Mouse (Mus musculus): ENCODE results near the gene Cybc1. TPM values are rescaled to one million over a fixed set of nuclear protein-coding genes. Genes with fewer than 3 reads are reported as not detected.

The Cybc1 gene
- 28.1 and 31.3 TPM in 2 replicates for polyA plus RNA-seq (2015; fragmentation: Nextera tagmentation; extraction: Ambion mirVana)

GRCm38 (mm10) chr11:121229018-121229439 is at the start of gene Cybc1:
Gene Cybc1 (minus strand): TSS chr11:121229322.

DNA sequence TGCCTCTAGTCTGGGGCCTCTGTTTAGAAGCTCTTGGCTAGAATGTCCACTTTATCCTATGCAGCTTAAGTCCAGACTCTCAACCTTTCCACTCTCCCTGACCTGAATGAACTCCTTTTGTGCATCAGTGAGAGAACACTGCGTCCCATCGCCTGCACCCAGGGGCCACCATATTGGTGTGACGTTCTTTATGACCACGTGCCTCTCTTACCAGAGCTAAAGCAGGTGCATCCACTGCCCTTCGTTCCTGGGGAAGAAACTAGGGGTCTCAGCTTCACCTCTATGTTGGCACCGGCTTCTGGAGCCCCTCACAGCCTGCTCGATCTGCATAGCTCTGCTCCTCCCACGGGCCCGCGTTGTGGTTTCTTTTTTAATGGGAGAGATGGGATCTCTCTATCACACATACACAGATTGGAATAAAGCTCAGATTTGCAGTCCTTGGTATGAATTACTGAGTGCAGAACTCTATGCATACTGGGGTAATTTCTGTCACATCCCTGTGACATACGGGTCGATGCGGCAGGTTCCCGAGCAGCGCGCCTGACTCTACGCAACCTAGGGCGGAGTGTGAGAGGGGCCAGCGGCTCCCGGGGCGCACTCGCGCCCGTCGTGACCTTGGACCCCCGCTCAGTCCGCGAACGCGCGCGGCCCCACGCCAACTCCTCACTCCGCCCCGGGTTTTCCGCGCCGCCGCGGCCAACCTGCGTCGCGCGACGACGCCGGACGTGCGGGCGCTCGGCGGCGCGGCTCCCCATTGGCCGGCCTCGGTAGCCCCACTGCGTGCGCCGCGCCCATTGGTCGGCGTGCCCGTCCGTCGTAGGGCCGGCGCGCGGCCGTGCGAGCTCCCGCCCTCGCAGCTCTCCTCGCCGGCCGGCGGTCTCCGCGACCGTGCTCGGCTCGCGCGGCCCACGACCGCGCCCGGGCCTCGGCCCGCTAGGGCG is 30.3 kb upstream of the Cybc1 start, which contains the start of gene Foxk2:
Gene Foxk2, plus strand, starts transcription at position 831 of the 941 bp plus-strand sequence.

DNA sequence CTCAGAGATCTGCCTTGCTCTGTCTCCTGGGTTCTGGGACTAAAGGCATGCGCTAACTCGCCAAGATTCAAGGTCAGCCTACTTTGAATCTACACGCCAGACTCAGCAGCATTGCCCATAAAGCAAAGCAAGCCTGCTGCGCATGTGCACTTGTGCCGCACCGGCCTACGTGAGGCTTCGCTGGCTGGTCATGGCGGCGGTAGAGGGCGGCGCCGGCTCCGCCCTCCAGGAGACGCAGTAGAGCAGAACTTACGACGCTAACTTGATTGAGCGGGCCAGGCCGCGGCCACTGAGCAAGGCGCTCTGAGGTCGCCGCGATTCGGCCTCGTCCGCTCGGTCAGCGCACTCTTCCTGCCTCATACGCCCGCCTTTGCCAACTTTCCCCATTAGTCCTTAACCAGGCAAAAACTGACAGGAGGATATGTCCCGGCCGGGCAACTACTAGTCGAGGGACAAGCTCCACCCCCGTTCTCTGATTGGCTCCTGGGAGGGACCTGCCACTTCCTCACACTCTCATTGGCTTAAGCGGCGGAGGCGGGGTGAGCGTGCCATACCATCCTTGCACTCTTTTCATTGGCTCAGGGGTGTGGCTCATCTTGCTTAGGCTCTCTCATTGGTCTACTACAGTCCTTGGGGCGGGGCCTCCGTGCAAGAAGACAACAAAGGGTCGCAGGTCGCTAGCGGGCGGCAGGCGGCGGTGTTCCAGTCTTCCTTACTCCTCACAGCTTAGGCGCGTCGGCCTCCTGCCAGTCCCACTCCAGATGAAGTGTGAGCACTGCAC is 7.6 kb upstream of the Cybc1 start, which contains the start of gene Narf:
Gene Narf, plus strand, starts transcription at position 690 of the 781 bp plus-strand sequence.

DNA sequence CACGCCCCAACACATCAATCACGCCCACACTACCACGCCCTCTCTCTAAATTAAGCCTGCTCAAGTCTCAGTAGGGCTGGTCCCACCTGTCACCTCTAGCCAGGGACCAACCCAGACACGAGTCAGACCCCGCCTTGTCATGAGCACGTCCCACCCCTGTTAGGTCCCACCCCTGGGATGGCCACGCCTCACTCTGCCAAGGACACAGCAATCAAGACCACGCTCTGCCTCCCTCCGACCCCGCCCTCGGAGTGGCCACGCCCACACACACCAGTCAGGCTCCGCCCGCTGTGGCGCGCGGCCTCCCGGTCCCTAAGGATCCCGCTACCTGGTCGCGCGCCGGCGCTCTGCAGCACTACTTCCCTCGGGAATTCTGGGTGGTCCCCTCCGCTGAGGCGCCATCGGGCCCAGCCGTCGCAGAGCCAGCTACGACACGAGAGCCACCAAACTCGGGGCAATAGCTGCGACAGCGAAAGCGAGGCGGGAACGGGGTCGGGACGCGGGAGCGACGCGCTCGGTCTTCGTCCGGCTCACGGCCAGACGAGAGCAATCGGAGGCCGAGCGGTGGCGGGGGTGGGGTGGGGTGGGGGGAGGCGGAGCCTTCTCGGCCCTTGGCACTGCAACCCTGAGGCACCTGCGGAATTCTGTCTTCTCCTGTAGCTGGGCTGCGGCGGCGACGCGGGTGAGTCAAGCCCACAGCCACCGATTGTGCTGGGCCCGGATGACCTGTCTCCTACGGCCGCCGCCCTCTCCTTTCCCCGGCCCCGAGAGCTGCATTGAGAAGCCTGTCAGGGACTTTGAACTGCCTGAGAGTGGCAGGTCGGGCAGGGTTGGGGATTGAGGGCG is 24.7 kb downstream of the Cybc1 start, which contains the start of the genes Hexdc and Ogfod3:
Gene Hexdc, plus strand, starts transcription at position 273 of the 846 bp plus-strand sequence.
Gene Ogfod3, minus strand, starts transcription at position 551 of the 846 bp plus-strand sequence.

Other genes with a start within 250 kb of the Cybc1 start
- 45.4 and 51.5 TPM in 2 replicates for gene Csnk1d, start 238.0 kb downstream of the Cybc1 start, polyA plus RNA-seq (2015; fragmentation: Nextera tagmentation; extraction: Ambion mirVana)
- 4.1 and 7.0 TPM in 2 replicates for gene Cd7, start 189.9 kb downstream of the Cybc1 start, polyA plus RNA-seq (2015; fragmentation: Nextera tagmentation; extraction: Ambion mirVana)
- 0.19 and 0.29 TPM in 2 replicates for gene Sectm1b, start 165.8 kb downstream of the Cybc1 start, polyA plus RNA-seq (2015; fragmentation: Nextera tagmentation; extraction: Ambion mirVana)
- gene Sectm1a, start 148.1 kb downstream of the Cybc1 start, polyA plus RNA-seq (2015; fragmentation: Nextera tagmentation; extraction: Ambion mirVana): 0.16 TPM in 1 of 2 replicates, not detected in the other
- gene Tex19.2, start 110.6 kb downstream of the Cybc1 start, polyA plus RNA-seq (2015; fragmentation: Nextera tagmentation; extraction: Ambion mirVana): 0.06 TPM in 1 of 2 replicates, not detected in the other
- gene Tex19.1, start 83.2 kb downstream of the Cybc1 start, polyA plus RNA-seq (2015; fragmentation: Nextera tagmentation; extraction: Ambion mirVana): not detected in 2 replicates
- not detected in 2 replicates for gene Uts2r, start 69.1 kb downstream of the Cybc1 start, polyA plus RNA-seq (2015; fragmentation: Nextera tagmentation; extraction: Ambion mirVana)
- gene Hexdc, start 24.9 kb downstream of the Cybc1 start, polyA plus RNA-seq (2015; fragmentation: Nextera tagmentation; extraction: Ambion mirVana): 3.8 TPM in 2 replicates
- gene Ogfod3, start 24.6 kb downstream of the Cybc1 start, polyA plus RNA-seq (2015; fragmentation: Nextera tagmentation; extraction: Ambion mirVana): 14.7 and 15.4 TPM in 2 replicates
- 56.7 and 66.8 TPM in 2 replicates for gene Narf, start 7.9 kb upstream of the Cybc1 start, polyA plus RNA-seq (2015; fragmentation: Nextera tagmentation; extraction: Ambion mirVana)
- gene Foxk2, start 30.7 kb upstream of the Cybc1 start, polyA plus RNA-seq (2015; fragmentation: Nextera tagmentation; extraction: Ambion mirVana): 4.7 and 5.0 TPM in 2 replicates
- 26.8 and 35.3 TPM in 2 replicates for gene Wdr45b, start 125.1 kb upstream of the Cybc1 start, polyA plus RNA-seq (2015; fragmentation: Nextera tagmentation; extraction: Ambion mirVana)
- 1.3 and 2.7 TPM in 2 replicates for gene Rab40b, start 158.9 kb upstream of the Cybc1 start, polyA plus RNA-seq (2015; fragmentation: Nextera tagmentation; extraction: Ambion mirVana)
- gene Fn3krp, start 192.1 kb upstream of the Cybc1 start, polyA plus RNA-seq (2015; fragmentation: Nextera tagmentation; extraction: Ambion mirVana): 29.8 and 35.5 TPM in 2 replicates
- 40.1 and 43.0 TPM in 2 replicates for gene Fn3k, start 205.6 kb upstream of the Cybc1 start, polyA plus RNA-seq (2015; fragmentation: Nextera tagmentation; extraction: Ambion mirVana)
- 25.2 and 26.2 TPM in 2 replicates for gene Tbcd, start 222.6 kb upstream of the Cybc1 start, polyA plus RNA-seq (2015; fragmentation: Nextera tagmentation; extraction: Ambion mirVana)

Measured in spleen, postnatal 0 days (tissue).